Mouse (Mus musculus) central nervous system, embryonic 18 days (tissue): ENCODE data around the gene D230025D16Rik. TPM values are rescaled to one million over a fixed set of nuclear protein-coding genes. Genes with fewer than 3 reads are reported as not detected.

ENCODE experiments used
- polyA plus RNA-seq: library from polyadenylated mRNA; depleted of rRNA; stranded (reverse); fragments of >200 nt; gene quantifications from 2 replicates; pipeline ENCODE4 v1.2.3, GENCODE M21; 2012; rRNA removed

Gene D230025D16Rik
- polyA plus RNA-seq: 37.4 and 39.4 TPM in 2 replicates

GRCm38 (mm10) chr8:105224413-105225271 is at the start of gene D230025D16Rik:
Gene D230025D16Rik, plus strand, starts transcription at chr8:105225145.

GRCm38 (mm10) chr8:105254966-105255350 is 30.0 kb downstream of the D230025D16Rik start, which contains the start of gene B3gnt9:
Gene B3gnt9, minus strand, starts transcription at chr8:105255153.

GRCm38 (mm10) chr8:105264024-105264982 is 39.4 kb downstream of the D230025D16Rik start, which contains the start of the genes Tradd and Fbxl8:
Gene Tradd, minus strand, starts transcription at chr8:105264609.
Gene Fbxl8, plus strand, starts transcription at chr8:105264648.

GRCm38 (mm10) chr8:105269461-105269947 is 44.6 kb downstream of the D230025D16Rik start, which contains the start of gene Hsf4:
Gene Hsf4, plus strand, starts transcription at chr8:105269801.

GRCm38 (mm10) chr8:105275840-105276239 is 50.9 kb downstream of the D230025D16Rik start, which contains the start of gene Nol3:
Gene Nol3, plus strand, starts transcription at chr8:105276140.

GRCm38 (mm10) chr8:105289805-105290460 is 65.0 kb downstream of the D230025D16Rik start, which contains the start of gene 4931428F04Rik:
Gene 4931428F04Rik, minus strand, starts transcription at chr8:105289864.

DNA sequence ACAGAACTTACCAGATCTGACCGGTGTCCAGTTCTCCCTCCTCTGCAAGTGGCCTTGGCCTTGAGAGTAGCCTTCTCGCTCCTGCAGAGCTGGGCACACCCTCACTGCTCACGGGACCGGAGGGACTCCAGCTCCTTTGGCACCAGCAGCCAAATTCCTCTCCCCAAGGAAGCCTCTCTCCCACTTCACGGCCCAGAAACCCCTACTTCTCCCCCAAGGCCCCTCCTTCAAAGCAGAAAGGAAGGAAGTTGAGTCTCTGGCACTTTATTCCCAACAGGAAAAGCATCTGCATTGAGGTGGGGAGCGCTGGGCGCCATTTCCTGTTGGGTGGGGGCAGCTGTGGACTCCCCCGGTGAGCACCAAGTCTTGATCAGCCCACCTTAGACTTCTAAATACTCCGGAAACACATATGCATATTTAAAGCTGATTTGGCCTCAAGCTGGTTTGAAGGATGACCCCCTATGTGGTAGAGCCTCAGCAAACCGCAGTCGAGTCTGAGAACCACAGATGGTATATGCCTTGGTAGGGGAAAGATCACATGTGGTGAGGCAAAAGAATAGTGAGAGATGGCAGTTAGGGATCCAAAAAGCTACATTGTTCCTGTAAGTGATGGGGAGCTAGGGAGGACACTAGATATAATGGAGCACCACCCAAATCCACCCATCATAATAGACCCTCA is 71.1 kb downstream of the D230025D16Rik start, which contains the start of gene Exoc3l:
Exoc3l (minus strand) TSS at position 207 of the 679 bp plus-strand sequence.

DNA sequence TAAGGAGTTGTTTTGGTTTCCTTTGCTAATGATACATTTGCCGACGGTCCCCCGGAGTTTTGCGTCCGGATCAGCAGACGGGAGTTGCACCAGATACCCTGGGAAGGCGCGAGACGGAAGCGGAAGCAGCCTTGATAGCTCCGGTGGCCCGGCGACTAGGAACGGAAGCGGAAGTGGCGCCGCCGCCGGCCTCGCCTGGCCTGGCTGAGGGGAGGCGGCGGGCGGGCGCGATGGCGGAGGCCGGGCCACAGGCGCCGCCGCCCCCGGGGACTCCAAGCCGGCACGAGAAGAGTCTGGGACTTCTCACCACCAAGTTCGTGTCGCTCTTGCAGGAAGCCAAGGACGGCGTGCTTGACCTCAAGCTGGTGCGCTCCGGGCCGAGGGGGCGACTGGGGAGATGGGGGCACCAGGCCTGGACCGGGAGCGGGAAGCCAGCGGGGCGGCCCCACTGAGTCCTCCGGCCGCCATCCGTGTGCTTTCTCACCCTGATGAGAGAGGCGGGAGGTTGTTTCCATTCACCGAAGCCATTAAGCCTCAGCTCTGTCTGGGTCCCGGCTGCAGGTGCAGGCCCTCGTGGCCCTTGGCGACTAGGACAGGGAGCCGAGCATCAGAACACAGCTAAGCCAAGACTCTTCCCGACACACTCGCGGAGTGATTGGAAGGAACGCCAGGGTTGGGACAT is 72.7 kb downstream of the D230025D16Rik start, which contains the start of gene E2f4:
E2f4 (plus strand) TSS at position 153 of the 682 bp plus-strand sequence.

Other genes starting within 250 kb of the D230025D16Rik start
- not detected in 2 replicates for gene Ces2h, start 224.3 kb upstream of the D230025D16Rik start, polyA plus RNA-seq
- gene Ces3a, start 176.5 kb upstream of the D230025D16Rik start, polyA plus RNA-seq: not detected in 2 replicates
- gene Ces3b, start 141.4 kb upstream of the D230025D16Rik start, polyA plus RNA-seq: not detected in 2 replicates
- 0.04 and 0.08 TPM in 2 replicates for gene Ces4a, start 93.3 kb upstream of the D230025D16Rik start, polyA plus RNA-seq
- gene Cbfb, start 54.5 kb upstream of the D230025D16Rik start, polyA plus RNA-seq: 27.4 and 27.6 TPM in 2 replicates
- gene B3gnt9, start 30.0 kb downstream of the D230025D16Rik start, polyA plus RNA-seq: 5.6 and 7.8 TPM in 2 replicates
- gene Tradd, start 39.5 kb downstream of the D230025D16Rik start, polyA plus RNA-seq: 9.0 and 10.3 TPM in 2 replicates
- gene Fbxl8, start 39.5 kb downstream of the D230025D16Rik start, polyA plus RNA-seq: 1.2 and 1.5 TPM in 2 replicates
- 0.66 and 1.0 TPM in 2 replicates for gene Hsf4, start 44.7 kb downstream of the D230025D16Rik start, polyA plus RNA-seq
- gene Nol3, start 51.0 kb downstream of the D230025D16Rik start, polyA plus RNA-seq: 2.1 and 2.2 TPM in 2 replicates
- 173 and 209 TPM in 2 replicates for gene 4931428F04Rik, start 64.7 kb downstream of the D230025D16Rik start, polyA plus RNA-seq
- gene Exoc3l, start 71.0 kb downstream of the D230025D16Rik start, polyA plus RNA-seq: 8.0 and 9.1 TPM in 2 replicates
- 73.3 and 73.4 TPM in 2 replicates for gene E2f4, start 72.5 kb downstream of the D230025D16Rik start, polyA plus RNA-seq
- gene Elmo3, start 80.5 kb downstream of the D230025D16Rik start, polyA plus RNA-seq: 1.3 and 1.8 TPM in 2 replicates
- 1.2 and 1.4 TPM in 2 replicates for gene Lrrc29, start 101.1 kb downstream of the D230025D16Rik start, polyA plus RNA-seq
- gene Tmem208, start 101.2 kb downstream of the D230025D16Rik start, polyA plus RNA-seq: 119 and 132 TPM in 2 replicates
- 3.7 and 4.6 TPM in 2 replicates for gene Fhod1, start 122.8 kb downstream of the D230025D16Rik start, polyA plus RNA-seq
- gene Slc9a5, start 123.7 kb downstream of the D230025D16Rik start, polyA plus RNA-seq: 59.2 and 61.5 TPM in 2 replicates
- gene Plekhg4, start 148.1 kb downstream of the D230025D16Rik start, polyA plus RNA-seq: 14.5 and 17.4 TPM in 2 replicates
- gene Kctd19, start 188.4 kb downstream of the D230025D16Rik start, polyA plus RNA-seq: 0.04 and 0.09 TPM in 2 replicates
- 0.47 and 0.82 TPM in 2 replicates for gene Lrrc36, start 188.4 kb downstream of the D230025D16Rik start, polyA plus RNA-seq
- gene Tppp3, start 246.4 kb downstream of the D230025D16Rik start, polyA plus RNA-seq: 99.4 and 162 TPM in 2 replicates